Mouse (Mus musculus): ENCODE measurements around the gene Tiam1. TPM values are rescaled to one million over a fixed set of nuclear protein-coding genes. Genes with fewer than 3 reads are reported as not detected.

Tiam1 gene
- polyA plus RNA-seq, 1 experiment: 3.6 TPM

DNA sequence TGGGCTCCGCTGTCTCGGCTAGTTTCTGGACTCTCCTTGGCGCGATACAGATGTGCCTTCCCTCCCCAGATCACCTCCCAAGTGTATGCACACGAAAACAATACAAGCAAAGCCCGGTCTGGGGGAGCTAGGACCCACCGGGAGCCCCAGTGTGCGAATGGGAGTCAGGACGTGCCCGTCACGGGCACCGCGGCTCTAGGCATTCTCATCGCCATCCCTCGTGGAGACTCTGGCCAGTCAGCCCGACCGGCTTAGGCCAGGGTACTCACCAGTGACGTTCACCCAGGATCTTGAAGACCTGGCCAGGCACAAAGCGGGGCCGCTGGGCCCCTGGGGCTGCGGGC lies 181 bp downstream of the Tiam1 start:
- no peak for DNase-seq (ENCODE audit: low read depth)

- no peak for DNase-seq (ENCODE audit: low read depth)
Observed at GRCm38 (mm10) chr16:90142574-90143415, 774 bp downstream of the Tiam1 start.

DNA sequence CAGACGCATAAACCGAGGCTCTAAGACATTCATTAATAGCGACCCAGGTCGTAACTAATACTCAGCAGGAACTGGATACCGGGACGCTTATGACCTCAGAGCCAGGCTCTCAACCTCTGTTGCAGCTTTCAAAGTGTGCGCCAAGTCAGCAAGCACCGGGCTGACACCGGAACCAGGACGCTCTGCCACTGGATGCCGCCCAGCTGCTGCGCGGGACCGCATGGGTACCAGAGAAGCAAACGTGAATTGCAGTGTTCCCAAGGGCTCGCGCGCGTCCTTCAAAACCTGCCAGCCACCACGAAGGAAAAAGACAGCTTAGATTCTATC lies 1.4 kb downstream of the Tiam1 start:
- no peak for DNase-seq (ENCODE audit: low read depth)

GRCm38 (mm10) chr16:90141556-90141955 lies 2.0 kb downstream of the Tiam1 start:
- DNase-seq (ENCODE audit: low read depth): no peak

DNA sequence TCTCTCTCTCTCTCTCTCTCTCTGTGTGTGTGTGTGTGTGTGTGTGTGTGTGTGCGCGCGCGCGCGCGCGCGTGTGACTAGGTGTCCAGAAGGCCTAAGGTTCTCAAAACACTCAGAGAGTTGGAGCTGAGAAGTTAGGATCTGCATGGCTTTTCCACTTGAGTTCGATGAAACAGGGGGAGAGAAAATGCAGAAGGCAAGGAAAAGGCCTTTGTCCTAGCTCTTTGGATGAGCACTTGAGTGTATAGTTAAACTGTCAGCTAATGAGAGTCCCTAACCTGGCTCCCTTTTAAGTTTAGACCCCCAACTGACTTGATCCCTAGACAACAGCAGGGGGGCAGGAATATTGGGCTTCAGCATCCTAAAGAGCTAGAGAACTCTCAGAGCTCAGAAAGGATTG lies 3.0 kb downstream of the Tiam1 start:
- no peak for DNase-seq (ENCODE audit: low read depth)

DNA sequence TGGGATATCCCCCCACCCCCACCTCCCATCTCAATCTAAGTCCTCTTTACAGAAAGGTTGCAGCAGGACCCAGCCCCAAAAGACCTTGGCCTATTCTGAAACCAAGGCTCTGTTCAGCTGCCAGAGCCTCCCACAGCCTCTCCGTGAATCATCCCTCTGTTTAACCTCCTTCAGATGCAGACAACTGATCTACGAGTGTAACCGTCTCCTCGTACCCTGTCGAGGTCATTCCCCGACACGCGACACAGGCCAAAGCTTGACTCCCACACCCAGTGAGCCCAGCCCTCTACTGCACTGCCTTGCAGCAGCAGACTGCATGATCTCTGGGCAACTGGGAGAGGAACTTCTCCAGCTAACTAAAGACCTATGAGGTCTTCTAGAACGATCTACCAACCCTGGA lies 3.9 kb downstream of the Tiam1 start:
- DNase-seq (ENCODE audit: low read depth): no peak

- no peak for DNase-seq (ENCODE audit: low read depth)
Observed at GRCm38 (mm10) chr16:90138151-90138550, 5.4 kb downstream of the Tiam1 start.

- DNase-seq (ENCODE audit: low read depth): no peak
Observed at GRCm38 (mm10) chr16:90137175-90137574, 6.4 kb downstream of the Tiam1 start.

- no peak for DNase-seq (ENCODE audit: low read depth)
Observed at GRCm38 (mm10) chr16:90135580-90135979, 8.0 kb downstream of the Tiam1 start.

GRCm38 (mm10) chr16:90134351-90134750 lies 9.2 kb downstream of the Tiam1 start:
- no peak for DNase-seq (ENCODE audit: low read depth)

DNA sequence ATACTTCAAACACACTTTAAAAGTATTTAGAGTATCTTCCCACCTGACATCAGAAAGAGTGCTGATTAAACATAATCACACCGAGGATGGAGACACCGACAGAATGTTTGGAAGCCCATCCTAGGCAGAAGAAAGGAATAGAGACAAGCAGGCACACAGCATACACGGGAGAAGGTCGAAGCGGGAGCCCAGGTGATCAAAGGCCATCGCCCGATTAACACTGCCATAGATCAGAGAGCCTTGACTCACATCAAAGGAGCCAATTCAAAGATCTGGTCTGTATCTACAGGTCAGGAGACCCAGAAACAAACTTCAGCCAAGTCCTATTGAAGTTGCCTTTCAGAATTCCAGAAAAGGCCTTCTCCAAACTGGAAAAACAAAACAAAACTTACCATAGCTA lies 10.8 kb downstream of the Tiam1 start:
- no peak for DNase-seq (ENCODE audit: low read depth)

DNA sequence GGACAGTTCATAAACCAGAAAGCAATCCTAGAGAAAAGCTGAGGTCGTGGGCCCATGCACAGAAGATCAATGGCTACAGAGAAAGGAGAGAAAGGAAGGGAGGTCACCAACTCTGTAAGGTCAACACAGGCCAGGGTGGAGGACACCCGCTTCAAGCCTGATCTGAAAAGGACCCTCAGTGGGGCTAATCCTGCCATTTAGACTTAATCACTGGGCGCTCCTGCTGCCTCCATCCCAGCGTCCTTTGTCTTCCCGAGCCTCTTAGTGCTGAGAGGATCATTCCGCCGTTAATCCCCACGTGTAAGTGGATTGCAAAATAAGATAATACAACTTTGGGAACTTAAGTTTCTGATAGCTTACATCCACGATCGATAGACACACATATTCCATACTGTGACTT lies 11.2 kb downstream of the Tiam1 start:
- DNase-seq (ENCODE audit: low read depth): no peak

DNA sequence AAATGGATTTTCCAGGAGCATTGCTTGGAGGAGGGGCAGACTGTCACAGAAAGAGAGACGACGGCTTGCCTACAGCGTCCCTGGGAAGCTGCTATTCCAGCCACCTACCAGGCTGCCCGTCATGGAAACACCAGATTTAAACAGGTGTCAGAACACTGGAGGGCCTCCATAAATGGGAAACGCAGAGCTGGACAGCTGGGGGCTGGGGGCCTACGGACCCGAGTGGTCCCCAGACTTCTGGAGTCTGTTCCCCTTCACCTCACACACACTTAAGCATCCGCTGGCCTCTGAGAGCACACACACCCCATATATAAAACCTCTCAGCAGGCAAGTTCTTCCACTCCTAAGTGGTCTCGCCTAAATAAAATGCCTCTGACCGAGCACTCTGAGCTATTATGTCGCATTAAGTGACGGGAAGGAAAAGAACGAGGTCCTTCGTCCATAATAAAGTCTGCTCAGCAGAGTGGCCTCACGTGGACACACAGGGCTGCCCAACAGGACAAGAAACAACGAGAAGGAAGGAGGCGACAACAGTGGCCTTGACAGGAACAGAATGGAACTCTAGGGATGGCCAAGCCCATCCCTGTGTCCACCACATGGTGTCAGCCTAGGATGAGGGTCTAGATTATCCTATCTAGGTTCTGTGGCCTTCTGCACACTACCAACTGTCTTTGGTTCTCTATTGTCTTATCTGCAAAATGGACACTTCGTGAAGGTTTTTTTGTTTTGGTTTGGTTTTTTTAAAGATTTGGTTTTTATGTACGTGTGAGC lies 14.6 kb downstream of the Tiam1 start:
- no peak for DNase-seq (ENCODE audit: low read depth)

DNA sequence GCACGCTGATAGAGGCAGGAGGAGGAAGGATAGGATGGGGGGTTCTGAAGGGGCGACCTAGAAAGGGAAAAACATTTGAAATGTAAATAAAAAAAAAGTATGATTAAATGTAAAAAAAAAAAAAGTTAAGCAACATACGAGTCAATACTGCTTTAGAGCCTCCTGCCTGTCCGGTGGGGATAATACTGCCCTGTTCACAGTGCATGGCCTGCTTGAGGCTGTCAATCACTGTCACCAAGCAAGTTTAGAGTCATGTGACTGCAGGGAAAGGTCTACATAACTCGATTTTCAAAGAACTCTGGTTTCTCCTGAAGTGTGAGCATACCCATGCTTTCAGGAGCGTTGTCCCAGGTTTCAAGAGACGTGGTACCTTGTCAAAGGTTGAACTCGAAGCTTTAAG lies 15.2 kb downstream of the Tiam1 start:
- no peak for DNase-seq (ENCODE audit: low read depth)

DNA sequence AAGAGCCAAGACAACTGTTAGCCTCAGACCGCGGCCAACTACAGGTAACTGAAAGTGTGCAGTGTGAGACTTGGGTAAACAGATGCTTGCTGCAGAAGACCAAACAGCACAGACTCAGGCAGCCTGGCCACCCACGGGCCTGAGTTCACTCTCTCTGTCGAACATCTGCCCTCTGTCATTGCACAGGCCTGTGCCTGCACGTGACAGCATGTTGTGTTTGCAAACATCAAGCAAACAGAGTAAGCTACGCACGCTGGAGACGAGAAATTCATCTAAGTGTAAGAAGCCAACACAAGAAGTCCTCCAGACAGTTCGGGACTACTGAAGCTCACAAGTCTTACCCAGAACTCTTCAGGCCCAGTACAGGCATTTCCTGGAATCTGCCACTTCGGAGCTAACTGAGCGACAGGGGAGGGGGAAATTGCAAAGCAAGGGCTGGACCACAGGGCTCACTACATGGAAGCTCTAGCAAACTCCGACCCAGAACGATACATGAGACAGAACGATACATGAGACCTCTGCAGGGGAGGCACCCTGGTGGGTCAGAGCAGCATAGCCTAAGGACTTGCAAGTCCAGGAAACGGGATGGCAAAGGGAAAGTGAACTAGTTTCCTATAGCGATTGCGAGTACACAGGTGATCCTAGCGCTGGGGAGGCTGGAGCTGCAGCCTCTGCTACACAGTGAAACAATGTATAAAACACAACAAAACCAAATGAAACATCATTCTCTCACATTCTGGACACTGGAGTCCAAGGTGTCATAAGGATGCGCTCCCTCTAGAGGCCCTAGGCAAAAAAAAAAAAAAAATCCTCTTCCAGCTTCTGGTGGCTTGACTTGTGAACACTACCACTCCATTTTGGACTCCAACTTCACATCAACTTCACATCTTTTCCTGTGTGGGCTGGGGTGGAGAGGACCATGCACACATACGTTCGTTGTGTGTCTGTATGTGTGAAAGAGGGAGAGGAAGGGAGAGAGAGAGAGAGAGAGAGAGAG lies 18.0 kb downstream of the Tiam1 start:
- DNase-seq (ENCODE audit: low read depth): no peak

- DNase-seq (ENCODE audit: low read depth): no peak
Observed at GRCm38 (mm10) chr16:90123091-90123490, 20.5 kb downstream of the Tiam1 start.

DNA sequence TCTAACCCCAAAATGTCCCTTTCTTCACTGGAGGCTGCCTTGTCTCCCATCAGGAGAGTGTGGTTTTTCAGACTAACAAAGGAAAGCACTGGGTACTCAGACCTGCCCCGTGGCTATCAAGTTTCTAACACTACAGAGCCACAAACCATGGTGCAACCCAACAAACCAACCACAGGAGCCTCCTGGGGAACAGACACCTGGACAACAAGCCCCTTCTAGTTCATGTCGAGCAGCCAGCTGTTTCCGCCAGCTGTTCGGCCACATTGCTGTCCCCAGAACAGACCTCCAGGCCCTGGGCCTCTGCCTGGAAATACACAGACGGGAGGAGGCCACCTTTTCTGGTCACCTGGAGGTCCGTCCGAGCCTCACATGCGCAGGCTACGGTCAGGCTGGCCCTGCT lies 21.1 kb downstream of the Tiam1 start:
- no peak for DNase-seq (ENCODE audit: low read depth)

DNA sequence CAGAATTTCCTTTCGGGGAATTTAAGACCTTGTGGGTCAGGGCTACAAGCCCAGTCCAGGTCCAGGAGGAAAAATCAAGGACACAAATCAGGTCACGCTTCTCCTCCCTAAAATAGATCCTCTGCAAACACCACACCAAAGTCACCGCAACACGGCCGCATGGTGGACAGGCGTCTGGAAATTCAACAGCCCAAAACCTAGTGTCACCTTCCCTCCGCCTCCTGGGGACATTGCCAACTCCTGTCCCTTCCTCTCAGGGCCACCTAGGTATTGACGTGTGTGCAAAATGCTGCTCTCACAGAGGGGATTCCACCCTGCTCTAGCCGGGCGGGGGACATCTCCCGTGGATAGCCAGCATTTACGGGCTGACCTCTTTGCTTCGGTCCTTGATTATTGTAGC lies 21.8 kb downstream of the Tiam1 start:
- DNase-seq (ENCODE audit: low read depth): no peak

GRCm38 (mm10) chr16:90119969-90120368 lies 23.6 kb downstream of the Tiam1 start:
- no peak for DNase-seq (ENCODE audit: low read depth)

DNA sequence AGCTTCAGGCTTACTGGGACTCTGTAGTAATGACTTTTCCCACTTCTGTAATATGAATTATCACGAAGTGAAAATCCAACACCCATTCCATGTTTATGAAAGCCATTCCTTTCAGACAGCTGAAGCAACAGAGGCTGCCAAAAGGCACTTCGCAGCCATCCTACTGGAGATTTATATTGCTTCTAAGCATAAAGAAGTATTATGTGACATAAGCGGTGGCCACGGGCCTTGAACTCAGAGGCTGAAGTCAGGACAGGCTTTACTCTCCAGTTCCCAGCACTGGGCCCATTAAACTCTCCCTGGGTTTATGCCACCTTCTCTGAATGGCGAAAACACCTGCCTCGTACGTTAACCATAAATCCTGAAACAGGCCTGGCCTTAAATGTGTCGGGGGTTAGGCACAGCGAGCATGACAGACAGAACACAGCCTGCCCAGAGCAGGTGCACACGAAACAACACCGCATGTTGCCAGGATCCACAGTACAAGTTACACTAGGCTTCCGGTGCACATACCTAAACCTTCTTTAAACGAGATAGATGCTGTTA lies 26.9 kb downstream of the Tiam1 start:
- DNase-seq (ENCODE audit: low read depth): no peak

- DNase-seq (ENCODE audit: low read depth): peak; percentile 91
Observed at GRCm38 (mm10) chr16:90112577-90113155, 30.9 kb downstream of the Tiam1 start.

DNA sequence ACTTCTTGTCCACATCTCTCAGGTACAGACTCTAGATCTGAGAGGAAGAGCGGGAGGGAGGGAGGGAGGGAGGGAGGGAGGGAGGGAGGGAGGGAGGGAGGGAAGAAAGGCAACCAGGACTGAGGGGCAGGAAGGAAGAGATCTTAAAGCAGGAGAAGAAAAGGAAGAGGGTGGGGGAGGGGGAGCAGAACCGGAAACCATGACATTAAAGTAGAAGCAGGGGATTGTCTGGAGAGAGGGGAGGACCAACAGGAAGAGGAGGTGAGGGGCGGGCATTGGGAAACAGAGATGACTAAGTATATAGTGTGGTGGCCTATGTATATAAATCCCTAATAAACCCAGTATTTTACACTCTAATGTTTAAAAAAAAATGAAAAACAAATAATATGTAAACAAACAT lies 34.1 kb downstream of the Tiam1 start:
- DNase-seq (ENCODE audit: low read depth): no peak

Data from gonadal fat pad, adult 2 months (tissue).